Comparison of ENCODE assay signal across 10 mouse cellular contexts in the genomic region with DNA sequence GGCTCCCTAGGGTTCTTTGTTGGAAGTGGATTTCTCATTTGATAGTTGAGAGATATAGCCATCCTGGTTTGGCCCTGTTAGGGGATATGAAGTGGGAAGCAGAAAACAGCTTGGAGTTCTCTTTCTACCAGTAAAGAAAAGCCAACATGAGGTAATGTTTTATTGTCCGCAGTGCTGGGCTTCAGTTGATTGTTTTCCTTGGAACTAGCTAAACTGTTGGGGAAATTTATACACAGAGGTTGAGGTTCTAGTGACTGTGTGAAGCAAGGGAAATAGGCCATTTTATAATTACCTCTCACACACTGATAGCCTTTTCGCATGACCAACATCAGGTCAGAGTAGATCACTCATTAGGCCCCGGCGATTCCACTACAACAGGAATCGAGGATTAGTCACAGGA.
"Had no signal": no experiment of that assay in that cellular context is flagged by ENCODE, and none has a peak within 500 bp of the region (broad histone marks: within the 10 kb centered on the region; RNA-seq: fewer than 3 reads in every experiment).

No protein-coding gene starts in this region.

- H3K4me1 ChIP-seq: liver, embryonic 13.5 days; midbrain, embryonic 12.5 days; neural tube, embryonic 15.5 days had no signal

- H3K9ac ChIP-seq: limb, embryonic 15.5 days; liver, embryonic 13.5 days; liver, postnatal 0 days; midbrain, embryonic 12.5 days; neural tube, embryonic 15.5 days had no signal

- H3K4me2 ChIP-seq: limb, embryonic 15.5 days; liver, embryonic 13.5 days; midbrain, embryonic 12.5 days; neural tube, embryonic 15.5 days had no signal

- H3K27ac ChIP-seq: limb, embryonic 15.5 days; liver, embryonic 13.5 days; midbrain, embryonic 12.5 days; neural tube, embryonic 15.5 days had no signal

- H3K4me3 ChIP-seq: limb, embryonic 15.5 days; liver, embryonic 13.5 days; midbrain, embryonic 12.5 days; myocyte; neural tube, embryonic 15.5 days had no signal

- H3K9me3 ChIP-seq: limb, embryonic 15.5 days; liver, embryonic 13.5 days; midbrain, embryonic 12.5 days; neural tube, embryonic 15.5 days had no signal

- DNase-seq: kidney, adult 9 months; liver, embryonic 13.5 days; liver, postnatal 0 days; right cerebral cortex, adult 18-20 months; right cerebral cortex, postnatal 25 days; thymus, postnatal 36 days had no signal

- ATAC-seq: liver, postnatal 0 days had no signal

- H3K27me3 ChIP-seq: limb, embryonic 15.5 days; liver, embryonic 13.5 days; midbrain, embryonic 12.5 days; neural tube, embryonic 15.5 days had no signal
